Mouse (Mus musculus): ENCODE results near the gene Odf3l2. TPM values are rescaled to one million over a fixed set of nuclear protein-coding genes. Genes with fewer than 3 reads are reported as not detected.

Gene Odf3l2
- polyA plus RNA-seq, 1 experiment from 2014 or later = not detected

- no peak overlapping the region for H3K4me2 ChIP-seq (ENCODE audit: low read depth, severe bottlenecking)
- H3K9me3 ChIP-seq (ENCODE audit: control insufficient read depth, low read length) = no peaks in the 10 kb centered on the region
- H3K27me3 ChIP-seq (ENCODE audit: control insufficient read depth, insufficient read depth, low read length) = no peaks in the 10 kb centered on the region
- H3K36me3 ChIP-seq (ENCODE audit: control insufficient read depth, insufficient read depth, low read length) = no peaks in the 10 kb centered on the region
- H3K4me3 ChIP-seq (ENCODE audit: low read depth, low read length) = no peak overlapping the region
- H3K9ac ChIP-seq (ENCODE audit: low read length) = no peak overlapping the region
- WGBS = 30% methylated on average over 7 of the region's 7 CpGs
- ATAC-seq (ENCODE audit: insufficient number of reproducible peaks, low FRiP score, low TSS enrichment, low read depth) (0 out of 2 replicates have a peak, but pooled peaks have one; percentile 46), DNase-seq (ENCODE audit: low spot score) (peak; percentile 87)
- H3K4me1 ChIP-seq (ENCODE audit: control insufficient read depth, insufficient read depth, low read length) = no peaks in the 10 kb centered on the region
- H3K27ac ChIP-seq (replicated peaks; ENCODE audit: low read depth, low read length) = no peak overlapping the region
Measured at GRCm38 (mm10) chr10:79649070-79649751, 3.7 kb upstream of the Odf3l2 start.

DNA sequence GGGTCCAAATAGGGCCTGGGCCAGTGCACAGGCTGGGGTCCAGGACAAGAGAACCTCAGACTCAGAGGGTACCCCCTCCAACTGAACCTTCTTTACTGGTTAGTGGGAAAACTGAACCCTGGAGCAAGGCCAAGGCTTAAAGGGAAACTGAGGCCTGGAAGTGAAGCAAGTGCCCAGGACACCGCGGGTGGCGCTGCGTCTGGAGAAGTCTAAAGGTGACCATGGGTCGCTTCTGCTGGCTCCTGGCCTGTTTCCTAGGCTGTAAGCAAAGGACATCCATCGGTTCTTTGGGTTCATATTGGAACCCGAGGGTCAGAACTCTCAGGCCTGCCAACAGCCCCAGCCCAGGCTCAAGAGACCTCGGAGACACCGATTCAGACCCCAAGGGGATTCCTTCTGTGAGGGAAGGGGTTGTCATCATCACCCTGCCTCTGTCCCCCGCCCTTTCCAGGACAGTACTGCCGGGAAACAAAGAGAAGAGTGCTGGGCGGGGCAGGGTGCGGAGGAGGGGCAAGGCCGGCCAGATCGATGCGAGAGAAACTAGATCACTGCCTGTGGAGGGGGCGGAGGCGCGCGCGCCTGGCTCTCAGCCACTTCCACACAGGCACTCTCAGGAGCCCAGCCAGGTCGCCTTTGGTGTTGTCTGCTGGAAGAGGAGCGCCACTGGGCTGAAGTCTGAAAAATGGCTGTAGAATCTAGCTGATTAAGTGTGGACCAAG is 6.9 kb downstream of the Odf3l2 start:
- 5% methylated on average over 23 of the region's 23 CpGs for WGBS
- H3K9ac ChIP-seq (ENCODE audit: low read length) = peak overlapping the region; percentile 37; the same call in 1 of the 2 replicates
- H3K4me1 ChIP-seq (ENCODE audit: control insufficient read depth, insufficient read depth, low read length) = 0 out of 2 replicates have a peak, but pooled peaks cover 4% of the 10 kb centered on the region
- peak overlapping the region; percentile 28 for H3K4me2 ChIP-seq (ENCODE audit: low read depth, severe bottlenecking)
- peaks cover 23% of the 10 kb centered on the region for H3K27me3 ChIP-seq (ENCODE audit: control insufficient read depth, insufficient read depth, low read length)
- H3K4me3 ChIP-seq (ENCODE audit: low read depth, low read length) = no peak overlapping the region
- ATAC-seq (ENCODE audit: insufficient number of reproducible peaks, low FRiP score, low TSS enrichment, low read depth) = 0 out of 2 replicates have a peak, but pooled peaks have one; percentile 23
- H3K36me3 ChIP-seq (ENCODE audit: control insufficient read depth, insufficient read depth, low read length) = no peaks in the 10 kb centered on the region
- H3K27ac ChIP-seq (replicated peaks; ENCODE audit: low read depth, low read length) = no peak overlapping the region
- peak; percentile 61 for DNase-seq (ENCODE audit: low spot score)
- H3K9me3 ChIP-seq (ENCODE audit: control insufficient read depth, low read length) = no peaks in the 10 kb centered on the region

GRCm38 (mm10) chr10:79637128-79638110 is 8.1 kb downstream of the Odf3l2 start, which contains the start of gene Shc2:
TSS of gene Shc2 (minus strand) at chr10:79637918.
- Histone ChIP-seq H3K4me1 (ENCODE audit: control insufficient read depth, insufficient read depth, low read length) (0 out of 2 replicates have a peak, but pooled peaks cover 4% of the 10 kb centered on the region), H3K4me3 (ENCODE audit: low read depth, low read length) (peak within 1 kb of the TSS; percentile 69), H3K4me2 (ENCODE audit: low read depth, severe bottlenecking) (peak within 1 kb of the TSS; percentile 95), H3K27ac (replicated peaks; ENCODE audit: low read depth, low read length) (no peak within 1 kb of the TSS), H3K36me3 (ENCODE audit: control insufficient read depth, insufficient read depth, low read length) (no peaks in the 10 kb centered on the region), H3K9ac (ENCODE audit: low read length) (peak within 1 kb of the TSS; percentile 73), H3K9me3 (ENCODE audit: control insufficient read depth, low read length) (no peaks in the 10 kb centered on the region), H3K27me3 (ENCODE audit: control insufficient read depth, insufficient read depth, low read length) (peaks cover 23% of the 10 kb centered on the region)
- DNase-seq (ENCODE audit: low spot score) = peak; percentile 83
- peak; percentile 75 for ATAC-seq (ENCODE audit: insufficient number of reproducible peaks, low FRiP score, low TSS enrichment, low read depth)
- WGBS = under 1% methylated on average over 67 of the region's 116 CpGs

DNA sequence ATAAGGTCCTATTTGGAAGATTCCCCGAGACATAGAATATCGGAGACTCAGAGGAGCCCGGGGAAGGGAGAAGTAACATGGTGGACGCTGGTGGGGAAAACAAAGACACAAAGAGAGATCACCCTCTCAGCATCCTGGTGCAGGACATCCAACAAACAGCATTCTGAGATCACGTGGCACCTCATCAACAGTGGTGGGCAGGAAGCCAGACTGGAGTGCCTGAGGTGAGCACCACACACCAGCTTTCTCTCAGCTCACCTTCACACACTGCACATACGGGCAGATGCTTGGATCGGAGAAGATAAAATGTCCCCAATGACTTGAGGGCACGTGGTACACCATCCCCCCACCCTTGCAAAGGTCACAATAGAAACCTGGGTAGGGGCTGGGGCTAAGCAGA is 9.3 kb downstream of the Odf3l2 start:
- DNase-seq (ENCODE audit: low spot score) (no peak), ATAC-seq (ENCODE audit: insufficient number of reproducible peaks, low FRiP score, low TSS enrichment, low read depth) (no peak)
- no peak overlapping the region for H3K4me2 ChIP-seq (ENCODE audit: low read depth, severe bottlenecking)
- no peaks in the 10 kb centered on the region for H3K9me3 ChIP-seq (ENCODE audit: control insufficient read depth, low read length)
- WGBS = 88% methylated on average over 8 of the region's 8 CpGs
- no peak overlapping the region for H3K9ac ChIP-seq (ENCODE audit: low read length)
- peaks cover 23% of the 10 kb centered on the region for H3K27me3 ChIP-seq (ENCODE audit: control insufficient read depth, insufficient read depth, low read length)
- H3K4me3 ChIP-seq (ENCODE audit: low read depth, low read length) = no peak overlapping the region
- no peak overlapping the region for H3K27ac ChIP-seq (replicated peaks; ENCODE audit: low read depth, low read length)
- 0 out of 2 replicates have a peak, but pooled peaks cover 4% of the 10 kb centered on the region for H3K4me1 ChIP-seq (ENCODE audit: control insufficient read depth, insufficient read depth, low read length)
- no peaks in the 10 kb centered on the region for H3K36me3 ChIP-seq (ENCODE audit: control insufficient read depth, insufficient read depth, low read length)

- ATAC-seq (ENCODE audit: insufficient number of reproducible peaks, low FRiP score, low TSS enrichment, low read depth) (no peak), DNase-seq (ENCODE audit: low spot score) (no peak)
- Histone ChIP-seq H3K9me3 (ENCODE audit: control insufficient read depth, low read length) (no peaks in the 10 kb centered on the region), H3K27me3 (ENCODE audit: control insufficient read depth, insufficient read depth, low read length) (peaks cover 4% of the 10 kb centered on the region), H3K27ac (replicated peaks; ENCODE audit: low read depth, low read length) (no peak overlapping the region), H3K4me3 (ENCODE audit: low read depth, low read length) (no peak overlapping the region), H3K4me1 (ENCODE audit: control insufficient read depth, insufficient read depth, low read length) (no peaks in the 10 kb centered on the region), H3K4me2 (ENCODE audit: low read depth, severe bottlenecking) (no peak overlapping the region), H3K36me3 (ENCODE audit: control insufficient read depth, insufficient read depth, low read length) (no peaks in the 10 kb centered on the region), H3K9ac (ENCODE audit: low read length) (no peak overlapping the region)
- 85% methylated on average over 17 of the region's 17 CpGs for WGBS
Measured at GRCm38 (mm10) chr10:79633006-79633777, 12.3 kb downstream of the Odf3l2 start.

DNA sequence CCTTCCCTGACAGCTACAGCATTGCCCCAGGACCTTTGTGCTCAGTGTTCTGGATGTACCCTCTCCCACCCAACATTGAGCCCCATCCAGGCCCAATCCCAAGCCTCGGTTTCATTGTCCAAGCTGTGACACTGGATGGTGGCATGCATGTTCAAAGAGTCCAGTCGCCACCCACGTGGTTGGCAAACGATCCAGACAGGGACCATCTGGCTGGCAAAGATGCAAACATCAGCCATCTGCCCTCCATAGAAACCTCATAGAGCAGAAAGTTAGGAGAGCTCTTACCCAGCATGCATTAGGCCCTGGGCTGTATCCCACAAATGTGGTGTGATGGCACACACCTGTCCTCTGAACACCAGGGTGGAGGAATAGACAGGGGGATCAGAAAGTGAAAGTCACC is 14.1 kb downstream of the Odf3l2 start:
- H3K9ac ChIP-seq (ENCODE audit: low read length) = no peak overlapping the region
- H3K4me3 ChIP-seq (ENCODE audit: low read depth, low read length) = no peak overlapping the region
- H3K4me1 ChIP-seq (ENCODE audit: control insufficient read depth, insufficient read depth, low read length) = no peaks in the 10 kb centered on the region
- ATAC-seq (ENCODE audit: insufficient number of reproducible peaks, low FRiP score, low TSS enrichment, low read depth) (no peak), DNase-seq (ENCODE audit: low spot score) (no peak)
- 82% methylated on average over 4 of the region's 4 CpGs for WGBS
- H3K27me3 ChIP-seq (ENCODE audit: control insufficient read depth, insufficient read depth, low read length) = no peaks in the 10 kb centered on the region
- no peaks in the 10 kb centered on the region for H3K36me3 ChIP-seq (ENCODE audit: control insufficient read depth, insufficient read depth, low read length)
- no peak overlapping the region for H3K27ac ChIP-seq (replicated peaks; ENCODE audit: low read depth, low read length)
- H3K4me2 ChIP-seq (ENCODE audit: low read depth, severe bottlenecking) = no peak overlapping the region
- H3K9me3 ChIP-seq (ENCODE audit: control insufficient read depth, low read length) = no peaks in the 10 kb centered on the region

DNA sequence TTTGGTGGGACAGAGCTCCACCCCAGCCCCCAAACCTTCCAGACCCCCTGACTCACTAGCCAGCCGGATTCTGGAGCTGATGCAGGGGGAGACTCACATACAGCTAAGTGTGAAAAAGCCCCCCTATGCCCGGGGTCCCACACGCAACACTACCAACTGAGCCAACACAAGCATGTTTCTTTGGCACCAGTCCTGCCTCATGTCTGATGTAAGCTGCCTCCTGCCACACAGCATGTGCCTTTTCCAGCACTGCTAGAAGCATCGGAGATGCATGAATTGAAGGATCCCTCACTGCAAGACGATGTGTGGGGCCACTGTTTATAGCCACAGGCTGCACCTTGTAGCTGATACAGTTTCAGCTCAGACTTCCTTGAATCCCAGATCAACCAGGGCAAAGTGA is 17.2 kb downstream of the Odf3l2 start:
- H3K27me3 ChIP-seq (ENCODE audit: control insufficient read depth, insufficient read depth, low read length) = no peaks in the 10 kb centered on the region
- H3K9me3 ChIP-seq (ENCODE audit: control insufficient read depth, low read length) = no peaks in the 10 kb centered on the region
- no peak for DNase-seq (ENCODE audit: low spot score)
- no peak for ATAC-seq (ENCODE audit: insufficient number of reproducible peaks, low FRiP score, low TSS enrichment, low read depth)
- H3K27ac ChIP-seq (replicated peaks; ENCODE audit: low read depth, low read length) = no peak overlapping the region
- no peaks in the 10 kb centered on the region for H3K4me1 ChIP-seq (ENCODE audit: control insufficient read depth, insufficient read depth, low read length)
- H3K9ac ChIP-seq (ENCODE audit: low read length) = no peak overlapping the region
- H3K4me2 ChIP-seq (ENCODE audit: low read depth, severe bottlenecking) = no peak overlapping the region
- WGBS = 90% methylated on average over 5 of the region's 5 CpGs
- H3K36me3 ChIP-seq (ENCODE audit: control insufficient read depth, insufficient read depth, low read length) = no peaks in the 10 kb centered on the region
- no peak overlapping the region for H3K4me3 ChIP-seq (ENCODE audit: low read depth, low read length)
